Mouse (Mus musculus) brain, adult 2 months (tissue): Measurements from ENCODE around the gene Tmem108.

Experiments used
- DNase-seq: peaks from one replicate; pipeline ENCODE4 v3.0.0; 2011; ENCODE audit warnings: low read depth, low spot score

The Tmem108 gene

GRCm38 (mm10) chr9:103761647-103762084 lies at the start of gene Tmem108:
TSS of gene Tmem108 (minus strand) at chr9:103761837.
- DNase-seq, result peak; percentile 99

- DNase-seq, result no peak
Measured at GRCm38 (mm10) chr9:103789029-103789428, 27.4 kb upstream of the Tmem108 start.

- peak; percentile 74 for DNase-seq
Measured at GRCm38 (mm10) chr9:103784156-103784555, 22.5 kb upstream of the Tmem108 start.

- no peak for DNase-seq
Measured at GRCm38 (mm10) chr9:103783276-103783675, 21.6 kb upstream of the Tmem108 start.

GRCm38 (mm10) chr9:103782306-103782705 lies 20.7 kb upstream of the Tmem108 start:
- no peak for DNase-seq

GRCm38 (mm10) chr9:103781407-103781806 lies 19.8 kb upstream of the Tmem108 start:
- peak; percentile 69 for DNase-seq

GRCm38 (mm10) chr9:103780598-103780997 lies 19.0 kb upstream of the Tmem108 start:
- no peak for DNase-seq

- peak; percentile 69 for DNase-seq
Measured at GRCm38 (mm10) chr9:103778185-103778584, 16.5 kb upstream of the Tmem108 start.

- DNase-seq, result peak; percentile 46
Measured at GRCm38 (mm10) chr9:103761151-103761571, 476 bp downstream of the Tmem108 start.

GRCm38 (mm10) chr9:103760356-103760755 lies 1.3 kb downstream of the Tmem108 start:
- DNase-seq, result peak; percentile 37

- no peak for DNase-seq
Measured at GRCm38 (mm10) chr9:103759829-103760228, 1.8 kb downstream of the Tmem108 start.

GRCm38 (mm10) chr9:103758930-103759695 lies 2.5 kb downstream of the Tmem108 start:
- peak; percentile 97 for DNase-seq

- no peak for DNase-seq
Measured at GRCm38 (mm10) chr9:103758246-103758645, 3.4 kb downstream of the Tmem108 start.

GRCm38 (mm10) chr9:103752618-103753017 lies 9.0 kb downstream of the Tmem108 start:
- peak; percentile 53 for DNase-seq

- DNase-seq, result no peak
Measured at GRCm38 (mm10) chr9:103751568-103751967, 10.1 kb downstream of the Tmem108 start.

- no peak for DNase-seq
Measured at GRCm38 (mm10) chr9:103750491-103750890, 11.1 kb downstream of the Tmem108 start.

GRCm38 (mm10) chr9:103746598-103746997 lies 15.0 kb downstream of the Tmem108 start:
- DNase-seq, result peak; percentile 71

- no peak for DNase-seq
Measured at GRCm38 (mm10) chr9:103740145-103740544, 21.5 kb downstream of the Tmem108 start.

- peak; percentile 58 for DNase-seq
Measured at GRCm38 (mm10) chr9:103739062-103739461, 22.6 kb downstream of the Tmem108 start.

GRCm38 (mm10) chr9:103729716-103730115 lies 31.9 kb downstream of the Tmem108 start:
- no peak for DNase-seq

GRCm38 (mm10) chr9:103726751-103727462 lies 34.7 kb downstream of the Tmem108 start:
- peak; percentile 67 for DNase-seq

- DNase-seq, result peak; percentile 35
Measured at GRCm38 (mm10) chr9:103725497-103725896, 36.1 kb downstream of the Tmem108 start.

GRCm38 (mm10) chr9:103721486-103721885 lies 40.2 kb downstream of the Tmem108 start:
- DNase-seq, result peak; percentile 44
